Mouse (Mus musculus) G1E (cell line): ENCODE data around the gene Herpud1. TPM values are rescaled to one million over a fixed set of nuclear protein-coding genes. Genes with fewer than 3 reads are reported as not detected.

Experiments used
- ATAC-seq: 2 replicates; pipeline ENCODE4 v1.8.0; 2016; ENCODE audit warnings: mild to moderate bottlenecking; ENCODE audit not compliant: insufficient number of reproducible peaks, poor library complexity, low FRiP score, severe bottlenecking; ENCODE audit errors: extremely low read depth
- DNase-seq: peaks from one replicate; pipeline ENCODE4 v3.0.0; 2012; ENCODE audit warnings: low spot score
- H3K27me3 ChIP-seq: 2 replicates; pipeline ENCODE4 v1.6.1; 2012; ENCODE audit warnings: mild to moderate bottlenecking, low read length, inconsistent platforms; ENCODE audit not compliant: insufficient read depth
- H3K36me3 ChIP-seq: replicated peaks from 2 replicates; pipeline ENCODE3; 2012; ENCODE audit warnings: mild to moderate bottlenecking, inconsistent platforms
- H3K4me1 ChIP-seq: 2 replicates; pipeline ENCODE4 v1.6.1; 2012; ENCODE audit warnings: low read depth, low read length, inconsistent platforms, mixed read lengths; ENCODE audit not compliant: insufficient read depth
- H3K4me3 ChIP-seq: 2 replicates; pipeline ENCODE4 v1.5.1; 2012; ENCODE audit warnings: low read depth, mild to moderate bottlenecking, inconsistent platforms, low read length, moderate library complexity, mixed read lengths
- H3K9me3 ChIP-seq: replicated peaks from 2 replicates; pipeline ENCODE4 v1.6.1; 2012; ENCODE audit warnings: inconsistent platforms
- CTCF ChIP-seq: IDR thresholded peaks from 2 replicates; pipeline ENCODE4 v1.5.1; 2012; ENCODE audit warnings: low read depth, low read length, inconsistent platforms, mixed read lengths
- GATA1 ChIP-seq: IDR thresholded peaks from 2 replicates; pipeline ENCODE4 v1.6.1; 2012; ENCODE audit warnings: borderline replicate concordance, low read length, inconsistent platforms, mixed read lengths
- GATA2 ChIP-seq: IDR thresholded peaks from 2 replicates; pipeline ENCODE4 v1.6.1; 2012; ENCODE audit warnings: low read depth, low read length, inconsistent platforms, borderline replicate concordance
- POLR2AphosphoS5 ChIP-seq: IDR thresholded peaks from 2 replicates; pipeline ENCODE4 v1.6.1; 2012; ENCODE audit warnings: low read depth, low read length, inconsistent platforms; ENCODE audit not compliant: insufficient replicate concordance
- TAL1 ChIP-seq: conservative IDR thresholded peaks from 2 replicates; pipeline ENCODE4 v1.6.1; 2012; ENCODE audit warnings: low read depth, low read length, inconsistent platforms, mixed read lengths
- polyA plus RNA-seq: library from polyadenylated mRNA; stranded (reverse); fragments of >175 nt; gene quantifications from 2 replicates; pipeline ENCODE4 v1.2.3, GENCODE M21; 2012
- total RNA-seq, 2 experiments: library from RNA; stranded (forward) in 1 of 2; stranded (reverse) in 1 of 2; fragments of 200-1000 nt in 1 of 2; fragments of >200 nt in 1 of 2; fragmentation: Nextera tagmentation in 1 of 2; gene quantifications; 2 replicates each; pipeline ENCODE4 v1.2.3; 2014 to 2017

Herpud1 gene
- total and polyA plus RNA-seq, 3 experiments, result 46.6 to 59.5 (median 54.7) TPM

GRCm38 (mm10) chr8:94428420-94428819 lies 42.2 kb downstream of the Herpud1 start:
- Histone ChIP-seq H3K4me1 (no peaks in the 10 kb centered on the region), H3K4me3 (no peak overlapping the region), H3K27me3 (peaks cover 33% of the 10 kb centered on the region), H3K36me3 (no peaks in the 10 kb centered on the region), H3K9me3 (no peaks in the 10 kb centered on the region)
- no peak for ATAC-seq
- no peak for DNase-seq
- TF ChIP-seq GATA1 (no peak), POLR2AphosphoS5 (no peak), TAL1 (no peak), GATA2 (no peak), CTCF (no peak)

- H3K27me3 ChIP-seq, result peaks cover 43% of the 10 kb centered on the region
- DNase-seq (no peak), ATAC-seq (no peak)
- peaks cover 6% of the 10 kb centered on the region; the same call in 1 of the 2 replicates for H3K4me1 ChIP-seq
- no peak for TF ChIP-seq GATA2
- no peak for TF ChIP-seq POLR2AphosphoS5
- no peak for TF ChIP-seq GATA1
- no peak for TF ChIP-seq CTCF
- no peak for TF ChIP-seq TAL1
- no peaks in the 10 kb centered on the region for H3K9me3 ChIP-seq
- no peaks in the 10 kb centered on the region for H3K36me3 ChIP-seq
- no peak overlapping the region for H3K4me3 ChIP-seq
These were observed 43.1 kb downstream of the Herpud1 start for GRCm38 (mm10) chr8:94429376-94429775.

GRCm38 (mm10) chr8:94432212-94432611 lies 46.0 kb downstream of the Herpud1 start:
- DNase-seq (no peak), ATAC-seq (no peak)
- H3K36me3 ChIP-seq, result no peaks in the 10 kb centered on the region
- no peak overlapping the region for H3K4me3 ChIP-seq
- H3K9me3 ChIP-seq, result no peaks in the 10 kb centered on the region
- H3K4me1 ChIP-seq, result peaks cover 6% of the 10 kb centered on the region; the same call in 1 of the 2 replicates
- peaks cover 46% of the 10 kb centered on the region for H3K27me3 ChIP-seq
- TF ChIP-seq CTCF (no peak), GATA2 (no peak), TAL1 (no peak), POLR2AphosphoS5 (no peak), GATA1 (no peak)

DNA sequence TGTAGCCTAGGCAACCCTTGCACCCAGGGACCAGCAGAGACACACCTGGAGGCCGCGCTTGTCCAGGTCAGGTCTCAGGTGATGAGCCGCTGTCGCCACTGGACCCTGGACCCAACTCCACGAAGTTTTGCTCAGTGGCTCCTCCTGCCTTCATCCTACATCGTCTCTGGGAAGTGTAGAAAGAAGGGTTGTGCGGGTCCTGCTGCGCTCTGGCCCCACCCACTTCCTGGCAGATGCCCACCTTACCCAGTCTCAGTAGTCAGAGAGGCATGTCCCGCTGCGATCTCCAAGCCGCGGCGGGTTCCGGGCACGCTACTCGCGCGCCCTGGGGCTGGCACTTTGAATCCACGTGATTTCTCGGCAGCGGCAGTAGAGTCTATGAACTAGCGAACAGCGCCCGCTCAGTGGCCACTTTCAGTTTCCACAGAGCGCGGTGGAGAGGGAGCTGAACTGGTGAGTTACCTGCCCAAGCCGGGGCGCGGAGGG lies 47.8 kb downstream of the Herpud1 start, which contains the start of gene Nlrc5:
Gene Nlrc5, plus strand, starts transcription at position 376 of the 486 bp plus-strand sequence.
- no peak for ATAC-seq
- H3K36me3 ChIP-seq, result no peaks in the 10 kb centered on the region
- H3K4me1 ChIP-seq, result peaks cover 6% of the 10 kb centered on the region; the same call in 1 of the 2 replicates

GRCm38 (mm10) chr8:94434958-94435357 lies 48.7 kb downstream of the Herpud1 start:
- H3K4me1 ChIP-seq, result peaks cover 6% of the 10 kb centered on the region; the same call in 1 of the 2 replicates
- no peaks in the 10 kb centered on the region for H3K9me3 ChIP-seq
- H3K27me3 ChIP-seq, result peaks cover 26% of the 10 kb centered on the region
- no peak for TF ChIP-seq CTCF
- no peak for TF ChIP-seq GATA1
- no peak for TF ChIP-seq TAL1
- TF ChIP-seq POLR2AphosphoS5, result no peak
- TF ChIP-seq GATA2, result no peak
- no peaks in the 10 kb centered on the region for H3K36me3 ChIP-seq
- ATAC-seq (no peak), DNase-seq (no peak)
- H3K4me3 ChIP-seq, result no peak overlapping the region

More for the DNA sequence above, 47.8 kb downstream of the Herpud1 start, which contains the start of gene Nlrc5:
- DNase-seq, result no peak
- TF ChIP-seq GATA1 (no peak), GATA2 (no peak), POLR2AphosphoS5 (no peak), TAL1 (no peak), CTCF (no peak)
- no peaks in the 10 kb centered on the region for H3K9me3 ChIP-seq
- H3K27me3 ChIP-seq, result peaks cover 30% of the 10 kb centered on the region
- peak within 1 kb of the TSS; percentile 16; the same call in 1 of the 2 replicates for H3K4me3 ChIP-seq

GRCm38 (mm10) chr8:94435397-94436111 lies 49.3 kb downstream of the Herpud1 start:
- Histone ChIP-seq H3K27me3 (peaks cover 21% of the 10 kb centered on the region), H3K4me3 (no peak overlapping the region), H3K4me1 (peaks cover 6% of the 10 kb centered on the region; the same call in 1 of the 2 replicates), H3K36me3 (no peaks in the 10 kb centered on the region), H3K9me3 (no peaks in the 10 kb centered on the region)
- TF ChIP-seq GATA2 (no peak), CTCF (no peak), POLR2AphosphoS5 (no peak), GATA1 (no peak), TAL1 (no peak)
- DNase-seq (no peak), ATAC-seq (no peak)
